Mouse (Mus musculus) hindbrain, embryonic 11.5 days (tissue): Measurements from ENCODE around the gene Klhl31. TPM values are rescaled to one million over a fixed set of nuclear protein-coding genes. Genes with fewer than 3 reads are reported as not detected.

ENCODE experiments used
- ATAC-seq: fragments of 200-750 bp; cut with Nextera tagmentation; 2 replicates; pipeline ENCODE4 v1.8.0; 2017; ENCODE audit warnings: mild to moderate bottlenecking, moderate TSS enrichment, moderate library complexity; ENCODE audit not compliant: low FRiP score
- DNase-seq: peaks from one replicate; pipeline ENCODE4 v3.0.0-alpha.2; 2015; ENCODE audit warnings: low spot score
- H3K27ac ChIP-seq: fragments of 300-500 bp; sonication (generic); 2 replicates; pipeline ENCODE4 v1.5.1; 2014; ENCODE audit warnings: mild to moderate bottlenecking, low read depth, low read length
- H3K27me3 ChIP-seq: fragments of 300-500 bp; sonication (generic); 2 replicates; pipeline ENCODE4 v1.6.1; 2014; ENCODE audit warnings: mild to moderate bottlenecking, low read length, moderate library complexity, mixed read lengths; ENCODE audit not compliant: control insufficient read depth, insufficient read depth
- H3K36me3 ChIP-seq: fragments of 300-500 bp; sonication (generic); 2 replicates; pipeline ENCODE4 v1.6.1; 2014; ENCODE audit warnings: mild to moderate bottlenecking, low read length, moderate library complexity, mixed read lengths; ENCODE audit not compliant: control insufficient read depth, insufficient read depth
- H3K4me1 ChIP-seq: fragments of 300-500 bp; sonication (generic); replicated peaks from 2 replicates; pipeline ENCODE4 v1.6.1; 2014; ENCODE audit warnings: low read length, mixed read lengths; ENCODE audit not compliant: control insufficient read depth, insufficient read depth
- H3K4me2 ChIP-seq: fragments of 300-500 bp; sonication (generic); replicated peaks from 2 replicates; pipeline ENCODE4 v1.6.1; 2014; ENCODE audit warnings: mild to moderate bottlenecking, low read depth, low read length
- H3K4me3 ChIP-seq: fragments of 300-500 bp; sonication (generic); 2 replicates; pipeline ENCODE4 v1.5.1; 2014; ENCODE audit warnings: low read depth, low read length
- H3K9ac ChIP-seq: fragments of 300-500 bp; sonication (generic); 2 replicates; pipeline ENCODE4 v1.6.1; 2014; ENCODE audit warnings: low read depth, low read length
- H3K9me3 ChIP-seq: fragments of 300-500 bp; sonication (generic); 2 replicates; pipeline ENCODE4 v1.6.1; 2016; ENCODE audit warnings: low read length; ENCODE audit not compliant: control insufficient read depth
- WGBS: fragments of 180-500 bp; shearing (Covaris S2); extraction: QIAGEN DNeasy Blood & Tissue Kit; methylation state at CpG from one replicate; pipeline ENCODE4 v1.1.7; 2014; 5-methylcytosine and 5-hydroxymethylcytosine counted together
- polyA plus RNA-seq: library from polyadenylated mRNA; unstranded; fragments of >200 nt; fragmentation: Nextera tagmentation; extraction: Ambion mirVana; gene quantifications from 2 replicates; pipeline ENCODE4 v1.2.1, GENCODE M21; 2014

The Klhl31 gene
- polyA plus RNA-seq, 1 experiment from 2014 or later: 1.1 TPM

DNA sequence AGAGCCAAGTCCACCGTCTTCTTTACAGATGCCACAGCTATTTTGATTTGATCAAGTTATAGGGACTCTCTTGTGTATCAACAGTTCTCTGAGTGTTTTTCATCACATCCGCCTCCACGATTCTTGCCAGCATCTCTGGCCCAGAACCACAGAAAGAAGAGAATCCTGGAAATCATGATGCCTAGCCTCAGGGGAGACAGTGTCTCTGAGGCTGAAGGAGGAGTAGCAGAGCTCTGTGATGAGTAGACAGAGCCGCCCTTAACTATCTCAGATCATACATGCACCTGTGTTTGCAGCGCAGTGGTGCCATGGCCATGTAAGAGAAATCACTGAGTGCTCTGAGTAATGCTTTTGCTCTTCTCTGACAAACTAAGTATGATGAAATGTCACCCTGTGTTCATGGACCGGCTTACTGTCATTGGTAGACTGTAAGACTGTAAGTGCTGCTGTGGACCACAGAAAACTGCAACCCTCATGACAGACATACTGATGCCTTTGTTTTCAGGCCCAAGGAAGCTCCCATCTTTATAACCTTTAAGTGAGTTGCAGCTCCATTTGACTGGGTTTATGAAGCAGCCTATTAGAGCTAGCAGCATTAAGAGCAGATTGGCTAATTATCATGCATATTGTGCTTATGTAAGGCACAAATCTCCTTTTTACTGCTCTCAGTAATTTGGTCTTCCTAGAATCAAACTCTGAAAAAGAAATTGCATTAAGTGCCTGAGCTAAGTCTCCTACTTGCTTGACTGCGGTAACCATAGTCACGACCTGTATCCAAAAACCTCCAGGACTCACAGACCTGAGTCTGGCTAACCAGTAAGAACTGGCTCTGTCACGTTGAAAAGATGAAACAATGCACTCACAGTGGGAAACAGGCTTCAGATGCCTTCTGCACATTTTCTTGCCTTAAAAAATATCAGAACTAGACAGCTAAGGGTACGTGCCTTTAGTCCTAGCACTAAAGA, 33.7 kb upstream of the Klhl31 start:
- H3K36me3 ChIP-seq: no peaks in the 10 kb centered on the region
- H3K27ac ChIP-seq: no peak overlapping the region
- no peaks in the 10 kb centered on the region for H3K4me1 ChIP-seq
- no peak for ATAC-seq
- H3K9ac ChIP-seq: no peak overlapping the region
- DNase-seq: no peak
- H3K9me3 ChIP-seq: no peaks in the 10 kb centered on the region
- no peak overlapping the region for H3K4me3 ChIP-seq
- H3K27me3 ChIP-seq: no peaks in the 10 kb centered on the region
- H3K4me2 ChIP-seq: no peak overlapping the region
- 81% methylated on average over 10 of the region's 10 CpGs for WGBS

DNA sequence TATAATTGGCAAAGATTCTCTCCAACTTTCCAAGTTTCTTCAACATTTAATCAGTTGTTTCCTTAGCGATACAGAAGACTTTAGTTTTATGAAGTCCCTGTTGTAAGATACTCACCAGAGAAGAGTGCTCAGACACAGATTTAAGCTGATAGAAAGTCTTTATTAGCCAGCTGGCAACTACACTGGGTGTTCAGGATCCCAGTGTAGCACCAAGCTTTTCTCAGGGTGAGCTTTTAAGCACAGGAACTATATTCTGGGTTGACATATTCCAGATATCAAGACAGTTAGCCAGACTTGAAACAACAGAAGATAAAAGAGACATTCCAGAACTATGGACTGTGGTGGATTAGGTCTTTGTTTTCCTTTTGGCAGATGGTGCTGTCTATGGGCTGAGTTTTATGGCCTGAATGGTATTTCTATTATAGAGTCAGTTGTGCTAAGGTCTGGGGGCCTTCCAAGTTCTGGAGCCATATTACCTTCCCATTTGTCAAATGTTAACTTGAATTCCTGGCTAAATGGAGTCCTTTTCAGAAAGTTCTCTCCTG, 32.3 kb upstream of the Klhl31 start:
- DNase-seq: no peak
- Histone ChIP-seq H3K27ac (no peak overlapping the region), H3K9ac (no peak overlapping the region), H3K4me3 (no peak overlapping the region), H3K9me3 (no peaks in the 10 kb centered on the region), H3K27me3 (no peaks in the 10 kb centered on the region), H3K4me1 (no peaks in the 10 kb centered on the region), H3K36me3 (no peaks in the 10 kb centered on the region), H3K4me2 (no peak overlapping the region)
- ATAC-seq: no peak
- 98% methylated on average over 1 of the region's 1 CpGs for WGBS

DNA sequence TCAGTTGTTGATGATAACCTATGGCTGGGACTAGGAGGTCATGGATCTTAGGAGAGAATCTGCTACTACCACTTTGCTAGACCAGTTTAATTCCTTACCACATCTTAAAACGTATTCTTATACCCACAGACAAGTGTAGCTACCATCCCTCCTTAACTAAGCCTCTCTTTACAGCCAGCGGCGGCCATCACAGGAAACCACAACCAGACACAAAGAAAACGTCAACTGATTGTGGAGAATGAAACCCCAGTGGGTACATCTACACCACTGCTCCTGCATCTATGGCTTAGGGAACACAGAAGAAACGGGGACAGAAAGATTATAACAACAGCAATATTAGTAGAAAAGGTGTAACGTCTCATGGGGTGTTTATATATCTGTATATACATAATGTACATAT, 29.0 kb upstream of the Klhl31 start:
- no peaks in the 10 kb centered on the region for H3K4me1 ChIP-seq
- no peaks in the 10 kb centered on the region for H3K9me3 ChIP-seq
- no peak overlapping the region for H3K4me3 ChIP-seq
- H3K4me2 ChIP-seq: no peak overlapping the region
- WGBS: 83% methylated on average over 6 of the region's 6 CpGs
- no peaks in the 10 kb centered on the region for H3K36me3 ChIP-seq
- DNase-seq (no peak), ATAC-seq (no peak)
- H3K27me3 ChIP-seq: no peaks in the 10 kb centered on the region
- H3K9ac ChIP-seq: no peak overlapping the region
- H3K27ac ChIP-seq: no peak overlapping the region

DNA sequence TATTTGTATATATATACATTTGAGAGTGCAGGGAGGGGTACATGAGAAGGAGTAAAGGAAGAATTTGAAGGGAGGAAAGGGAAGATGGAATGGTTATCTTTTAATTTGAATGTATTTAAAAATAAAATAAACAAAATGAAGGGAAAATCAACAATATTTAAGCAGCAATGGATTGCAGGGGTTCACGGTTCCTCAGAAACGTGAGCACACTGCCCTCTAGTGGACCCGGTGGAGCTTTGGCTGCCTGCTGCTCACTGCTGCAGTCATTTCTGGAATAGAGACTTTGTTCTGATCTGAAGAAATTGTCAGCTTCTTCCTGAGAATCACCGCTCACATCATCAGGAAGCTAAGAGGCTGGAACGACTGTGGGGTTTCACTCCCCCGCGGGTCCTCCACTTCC, 28.5 kb upstream of the Klhl31 start:
- 32% methylated on average over 6 of the region's 7 CpGs for WGBS
- Histone ChIP-seq H3K9ac (no peak overlapping the region), H3K4me1 (no peaks in the 10 kb centered on the region), H3K27ac (no peak overlapping the region), H3K36me3 (no peaks in the 10 kb centered on the region), H3K9me3 (no peaks in the 10 kb centered on the region), H3K4me3 (no peak overlapping the region), H3K4me2 (no peak overlapping the region), H3K27me3 (no peaks in the 10 kb centered on the region)
- DNase-seq (peak; percentile 62), ATAC-seq (no peak)

DNA sequence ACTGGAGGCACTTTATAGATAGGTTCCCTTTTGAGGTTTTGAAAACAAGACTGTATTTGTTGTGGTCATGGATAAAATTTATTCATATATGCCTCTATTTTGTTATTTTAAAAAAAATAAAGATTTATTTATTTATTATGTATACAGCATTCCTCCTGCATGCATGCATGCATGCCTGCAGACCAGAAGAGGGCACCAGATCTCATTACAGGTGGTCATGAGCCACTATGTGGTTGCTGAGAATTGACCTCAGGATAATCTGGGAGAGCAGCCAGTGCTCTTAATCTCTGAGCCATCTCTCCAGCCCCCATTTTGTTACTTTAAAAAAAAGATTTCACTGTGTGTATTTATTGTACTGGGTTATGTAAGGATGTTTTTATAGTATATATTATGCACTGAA, 25.5 kb upstream of the Klhl31 start:
- Histone ChIP-seq H3K4me1 (no peaks in the 10 kb centered on the region), H3K9ac (no peak overlapping the region), H3K4me2 (no peak overlapping the region), H3K27ac (no peak overlapping the region), H3K9me3 (no peaks in the 10 kb centered on the region), H3K27me3 (no peaks in the 10 kb centered on the region), H3K36me3 (no peaks in the 10 kb centered on the region), H3K4me3 (no peak overlapping the region)
- no peak for ATAC-seq
- peak; percentile 9 for DNase-seq

DNA sequence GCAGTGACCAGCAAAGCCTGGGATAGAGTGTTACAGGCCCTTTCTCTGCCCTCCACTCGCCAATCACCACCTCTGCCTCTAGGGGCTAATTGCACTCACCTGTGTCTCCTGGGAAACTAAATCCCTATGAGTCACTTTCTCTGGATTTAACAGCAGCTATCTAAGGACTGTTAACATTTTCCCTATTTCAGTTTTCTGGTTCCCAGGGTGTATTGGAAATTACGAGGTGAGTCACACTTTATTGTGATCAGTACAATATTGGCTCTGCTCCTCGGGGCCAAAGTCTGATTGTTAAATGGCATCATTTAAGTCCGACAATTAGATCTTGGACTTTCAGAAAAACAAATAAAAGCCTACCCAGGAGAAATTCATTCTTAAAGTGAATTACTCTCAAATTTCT, 24.0 kb upstream of the Klhl31 start:
- Histone ChIP-seq H3K36me3 (no peaks in the 10 kb centered on the region), H3K4me1 (no peaks in the 10 kb centered on the region), H3K27ac (no peak overlapping the region), H3K4me2 (no peak overlapping the region), H3K27me3 (no peaks in the 10 kb centered on the region), H3K4me3 (no peak overlapping the region), H3K9ac (no peak overlapping the region), H3K9me3 (no peaks in the 10 kb centered on the region)
- no peak for DNase-seq
- ATAC-seq: no peak
- WGBS: 81% methylated on average over 4 of the region's 4 CpGs

DNA sequence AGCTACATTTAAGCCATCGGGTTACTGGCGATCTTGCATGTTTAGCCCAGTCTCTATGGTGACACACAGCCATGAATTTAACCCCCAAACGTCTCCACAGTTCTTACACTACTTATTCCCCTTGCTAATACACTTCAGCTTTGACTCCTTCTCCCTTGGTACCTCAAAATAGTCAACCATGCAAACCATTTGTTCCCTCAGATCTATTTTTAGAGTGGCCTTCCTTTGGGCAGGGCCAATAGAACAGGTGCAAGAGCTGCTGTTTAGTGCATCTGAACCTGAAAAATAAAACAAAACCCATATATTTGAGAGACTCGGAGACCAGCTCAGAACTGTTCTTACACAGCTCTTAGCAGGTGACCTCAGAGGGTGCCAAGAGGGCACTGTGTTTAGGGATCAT, 20.4 kb upstream of the Klhl31 start:
- no peaks in the 10 kb centered on the region for H3K27me3 ChIP-seq
- 79% methylated on average over 4 of the region's 4 CpGs for WGBS

DNA sequence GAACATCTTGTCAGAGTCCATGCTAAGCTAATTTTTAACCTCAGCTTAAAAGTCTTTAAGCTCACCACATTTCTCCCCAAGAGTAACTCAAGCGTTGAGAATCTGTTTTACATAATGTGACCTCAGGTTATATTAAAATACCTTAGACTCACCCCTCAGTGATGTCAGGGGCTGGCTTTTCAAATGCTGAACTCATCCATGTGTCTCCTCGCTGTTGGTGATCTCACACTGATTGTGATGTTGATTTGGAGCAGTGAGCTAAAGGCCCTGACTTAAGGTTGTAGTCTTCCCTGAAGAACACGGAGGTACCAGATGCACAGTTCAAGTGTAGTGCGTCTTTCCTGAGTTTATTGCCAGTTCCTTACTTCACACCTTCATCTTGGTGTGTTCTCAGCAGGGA, 19.5 kb upstream of the Klhl31 start:
- Histone ChIP-seq H3K9me3 (no peaks in the 10 kb centered on the region), H3K9ac (no peak overlapping the region), H3K4me1 (no peaks in the 10 kb centered on the region), H3K27ac (no peak overlapping the region), H3K4me2 (no peak overlapping the region), H3K36me3 (no peaks in the 10 kb centered on the region), H3K4me3 (no peak overlapping the region), H3K27me3 (no peaks in the 10 kb centered on the region)
- DNase-seq (no peak), ATAC-seq (no peak)
- 44% methylated on average over 4 of the region's 4 CpGs for WGBS

More for the DNA sequence above, 20.4 kb upstream of the Klhl31 start:
- Histone ChIP-seq H3K4me3 (no peak overlapping the region), H3K36me3 (no peaks in the 10 kb centered on the region), H3K4me1 (no peaks in the 10 kb centered on the region), H3K4me2 (no peak overlapping the region), H3K27ac (no peak overlapping the region), H3K9ac (no peak overlapping the region), H3K9me3 (no peaks in the 10 kb centered on the region)
- no peak for DNase-seq
- ATAC-seq: no peak

DNA sequence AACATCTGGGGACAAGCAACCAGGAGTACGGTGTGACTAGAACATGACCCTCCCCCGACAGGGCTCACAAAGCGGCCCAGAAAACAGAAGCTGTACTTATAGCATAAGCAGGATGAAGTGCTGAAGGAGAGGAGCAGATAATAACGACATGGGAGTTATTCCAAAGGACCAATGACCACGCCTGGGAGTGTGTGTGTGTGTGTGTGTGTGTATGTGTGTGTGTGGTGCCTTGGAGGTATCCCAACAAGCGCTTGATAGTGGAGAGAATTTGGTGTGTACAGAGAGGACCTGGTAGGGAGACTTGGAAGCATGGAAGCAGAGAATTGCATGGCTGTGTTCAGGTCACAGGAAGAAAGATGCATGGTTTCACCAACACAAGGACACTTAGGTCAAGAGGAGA, 18.5 kb upstream of the Klhl31 start:
- Histone ChIP-seq H3K9ac (no peak overlapping the region), H3K9me3 (no peaks in the 10 kb centered on the region), H3K4me1 (no peaks in the 10 kb centered on the region), H3K27ac (no peak overlapping the region), H3K36me3 (no peaks in the 10 kb centered on the region), H3K4me2 (no peak overlapping the region), H3K4me3 (no peak overlapping the region), H3K27me3 (no peaks in the 10 kb centered on the region)
- ATAC-seq: no peak
- 84% methylated on average over 6 of the region's 6 CpGs for WGBS
- DNase-seq: no peak
